Comparison of ENCODE assay signal across 18 mouse cellular contexts in genomic region chr1:191407246-191407645, GRCm38 (mm10).
"Had no signal": no experiment of that assay in that cellular context is flagged by ENCODE, and none has a peak within 500 bp of the region (broad histone marks: within the 10 kb centered on the region; RNA-seq: fewer than 3 reads in every experiment).

No protein-coding gene starts in this region.

- H3K9me3 ChIP-seq: midbrain, embryonic 10.5 days; midbrain, embryonic 12.5 days; neural tube, embryonic 13.5 days; neural tube, embryonic 15.5 days had no signal

- H3K36me3 ChIP-seq: midbrain, embryonic 10.5 days; midbrain, embryonic 12.5 days; neural tube, embryonic 13.5 days; neural tube, embryonic 15.5 days had no signal

- H3K9ac ChIP-seq: lung, embryonic 14.5 days; midbrain, embryonic 12.5 days; neural tube, embryonic 13.5 days; neural tube, embryonic 15.5 days had no signal

- ATAC-seq: midbrain, embryonic 16.5 days had no signal

- H3K4me1 ChIP-seq: midbrain, embryonic 12.5 days; neural tube, embryonic 15.5 days had no signal

- H3K4me3 ChIP-seq: midbrain, embryonic 10.5 days; midbrain, embryonic 12.5 days; myocyte; neural tube, embryonic 13.5 days; neural tube, embryonic 15.5 days had no signal

- H3K27ac ChIP-seq: midbrain, embryonic 10.5 days; midbrain, embryonic 12.5 days; neural tube, embryonic 13.5 days; neural tube, embryonic 15.5 days had no signal

- H3K27me3 ChIP-seq: midbrain, embryonic 12.5 days; neural tube, embryonic 15.5 days had no signal

- DNase-seq: lung, embryonic 14.5 days; lung, postnatal 10 days; lung, postnatal 4 days; midbrain, embryonic 14.5 days; retina, postnatal 1 day; right cerebral cortex, adult 18-20 months; right cerebral cortex, postnatal 25 days; right cerebral cortex, postnatal 4 days; spleen, adult 18-20 months; thymus, adult 18-20 months; thymus, postnatal 14 days; thymus, postnatal 36 days had no signal

- H3K4me2 ChIP-seq: lung, embryonic 14.5 days; midbrain, embryonic 12.5 days; neural tube, embryonic 13.5 days; neural tube, embryonic 15.5 days had no signal
